Mouse (Mus musculus) MEL (cell line): ENCODE measurements around the gene Brpf3.

Experiments used
- CHD2 ChIP-seq: IDR thresholded peaks from 2 replicates; pipeline ENCODE4 v1.6.1; 2011; ENCODE audit warnings: low read length, improper control_type of control experiment
- CTCF ChIP-seq, 3 experiments: IDR thresholded peaks in 2 of 3; conservative IDR thresholded peaks in 1 of 3; 2 replicates each; pipeline ENCODE4 v1.5.1; 2011 to 2012; ENCODE audit warnings: low read length in 3 of 3, low read depth in 2 of 3, mild to moderate bottlenecking in 2 of 3, improper control_type of control experiment in 1 of 3, inconsistent platforms in 1 of 3, mixed read lengths in 1 of 3, moderate library complexity in 1 of 3; ENCODE audit not compliant: control insufficient read depth in 1 of 3, insufficient read depth in 1 of 3, poor library complexity in 1 of 3, severe bottlenecking in 1 of 3
- GATA1 ChIP-seq: IDR thresholded peaks from 2 replicates; pipeline ENCODE4 v1.6.1; 2011; ENCODE audit warnings: low read depth, low read length, improper control_type of control experiment
- JUND ChIP-seq: IDR thresholded peaks from 2 replicates; pipeline ENCODE4 v1.6.1; 2011; ENCODE audit warnings: low read depth, mild to moderate bottlenecking, improper control_type of control experiment, low read length
- KAT2A ChIP-seq: conservative IDR thresholded peaks from 2 replicates; pipeline ENCODE4 v1.6.1; 2012; ENCODE audit warnings: low read depth, low read length, improper control_type of control experiment, inconsistent platforms
- MXI1 ChIP-seq: IDR thresholded peaks from 2 replicates; pipeline ENCODE4 v1.6.1; 2011; ENCODE audit warnings: mild to moderate bottlenecking, low read depth, low read length, improper control_type of control experiment
- POLR2A ChIP-seq, 2 experiments: IDR thresholded peaks; 2 replicates each; pipeline ENCODE4 v1.6.1; 2011 to 2012; ENCODE audit warnings: low read length in 2 of 2, mild to moderate bottlenecking in 2 of 2, control low read depth in 1 of 2, improper control_type of control experiment in 1 of 2, low read depth in 1 of 2, moderate library complexity in 1 of 2; ENCODE audit not compliant: control insufficient read depth in 1 of 2, insufficient read depth in 1 of 2, poor library complexity in 1 of 2
- RCOR1 ChIP-seq: IDR thresholded peaks from 2 replicates; pipeline ENCODE4 v1.6.1; 2012; ENCODE audit warnings: low read depth, mild to moderate bottlenecking, inconsistent platforms, low read length, improper control_type of control experiment
- SIN3A ChIP-seq: IDR thresholded peaks from 2 replicates; pipeline ENCODE4 v1.6.1; 2012; ENCODE audit warnings: low read length, improper control_type of control experiment, inconsistent platforms
- SMC3 ChIP-seq: IDR thresholded peaks from 2 replicates; pipeline ENCODE4 v1.6.1; 2011; ENCODE audit warnings: low read depth, low read length, improper control_type of control experiment
- TBP ChIP-seq: IDR thresholded peaks from 2 replicates; pipeline ENCODE4 v1.8.0; 2011; ENCODE audit warnings: low read depth, low read length, improper control_type of control experiment
- UBTF ChIP-seq: IDR thresholded peaks from 2 replicates; pipeline ENCODE4 v1.6.1; 2012; ENCODE audit warnings: low read depth, mild to moderate bottlenecking, inconsistent platforms, low read length, improper control_type of control experiment, moderate library complexity, borderline replicate concordance; ENCODE audit not compliant: insufficient read depth
- ZC3H11A ChIP-seq: IDR thresholded peaks from 2 replicates; pipeline ENCODE4 v1.6.1; 2012; ENCODE audit warnings: low read depth, mild to moderate bottlenecking, inconsistent platforms, low read length, improper control_type of control experiment

DNA sequence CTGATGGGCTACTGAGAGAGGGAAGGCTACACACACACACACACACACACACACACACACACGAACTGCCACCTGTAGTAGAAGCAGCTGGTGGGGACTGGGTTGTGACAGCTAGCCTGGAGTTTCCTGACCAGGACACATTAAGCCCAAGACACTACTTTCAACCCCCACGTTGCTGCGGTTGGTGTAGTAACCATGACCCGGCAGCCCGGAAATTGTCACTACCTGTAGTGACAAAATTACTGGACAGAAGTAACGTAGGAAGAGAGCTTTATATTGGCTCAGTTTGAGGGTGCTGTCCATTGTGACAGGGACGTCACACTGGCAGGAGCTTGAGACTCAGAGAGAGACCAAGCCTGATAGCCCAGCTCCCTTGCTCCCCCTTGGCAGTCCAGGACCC is 71.4 kb downstream of the Brpf3 start:
- TF ChIP-seq TBP, result no peak
- no peak for TF ChIP-seq JUND
- TF ChIP-seq POLR2A (IDR thresholded peaks at IDR 0.05; ENCODE audit: control insufficient read depth in 1 of 2, insufficient read depth in 1 of 2, low read depth in 1 of 2, low read length in 2 of 2, poor library complexity in 1 of 2), result no peak
- TF ChIP-seq UBTF, result no peak
- TF ChIP-seq MXI1, result no peak
- TF ChIP-seq CTCF (IDR thresholded peaks at IDR 0.05 in 2 of 3, conservative IDR thresholded peaks at IDR 0.05 in 1 of 3; ENCODE audit: control insufficient read depth in 1 of 3, insufficient read depth in 1 of 3, low read depth in 2 of 3, low read length in 3 of 3, poor library complexity in 1 of 3, severe bottlenecking in 1 of 3), result no peak
- no peak for TF ChIP-seq SMC3
- TF ChIP-seq RCOR1, result no peak
- no peak for TF ChIP-seq KAT2A
- no peak for TF ChIP-seq ZC3H11A
- TF ChIP-seq GATA1, result no peak
- no peak for TF ChIP-seq SIN3A
- TF ChIP-seq CHD2, result no peak
